Mouse (Mus musculus): ENCODE measurements around the gene Optc. TPM values are rescaled to one million over a fixed set of nuclear protein-coding genes. Genes with fewer than 3 reads are reported as not detected.

Gene Optc
- total RNA-seq, 2 experiments from 2014 or later: 0.16 to 0.23 TPM

- DNase-seq: no peak
These were observed 10.3 kb upstream of the Optc start for GRCm38 (mm10) chr1:133918088-133918470.

GRCm38 (mm10) chr1:133917456-133918087 lies 9.8 kb upstream of the Optc start:
- DNase-seq: peak; percentile 43

GRCm38 (mm10) chr1:133915723-133916355 lies 8.0 kb upstream of the Optc start:
- peak; percentile 71 for DNase-seq

- DNase-seq: no peak
These were observed 7.3 kb upstream of the Optc start for GRCm38 (mm10) chr1:133915115-133915514.

GRCm38 (mm10) chr1:133913018-133913417 lies 5.2 kb upstream of the Optc start:
- no peak for DNase-seq

- DNase-seq: peak; percentile 76
These were observed 3.7 kb upstream of the Optc start for GRCm38 (mm10) chr1:133911456-133911855.

- no peak for DNase-seq
These were observed 3.2 kb upstream of the Optc start for GRCm38 (mm10) chr1:133911008-133911407.

GRCm38 (mm10) chr1:133910108-133910507 lies 2.3 kb upstream of the Optc start:
- no peak for DNase-seq

GRCm38 (mm10) chr1:133908659-133909575 lies 1.1 kb upstream of the Optc start:
- peak; percentile 38 for DNase-seq

- no peak for DNase-seq
These were observed 1.4 kb downstream of the Optc start for GRCm38 (mm10) chr1:133906420-133906819.

GRCm38 (mm10) chr1:133900825-133901224 lies 7.0 kb downstream of the Optc start:
- DNase-seq: peak; percentile 44

GRCm38 (mm10) chr1:133899043-133899542 lies 8.7 kb downstream of the Optc start:
- DNase-seq: no peak

GRCm38 (mm10) chr1:133897293-133897692 lies 10.5 kb downstream of the Optc start:
- no peak for DNase-seq

- DNase-seq: peak; percentile 36
These were observed 16.3 kb downstream of the Optc start for GRCm38 (mm10) chr1:133891489-133891888.

- no peak for DNase-seq
These were observed 17.7 kb downstream of the Optc start for GRCm38 (mm10) chr1:133889949-133890598.

- no peak for DNase-seq
These were observed 20.1 kb downstream of the Optc start for GRCm38 (mm10) chr1:133887538-133888250.

- DNase-seq: no peak
These were observed 20.8 kb downstream of the Optc start for GRCm38 (mm10) chr1:133887044-133887443.

- no peak for DNase-seq
These were observed 21.4 kb downstream of the Optc start for GRCm38 (mm10) chr1:133886431-133886830.

GRCm38 (mm10) chr1:133885811-133886210 lies 22.0 kb downstream of the Optc start:
- DNase-seq: no peak

- DNase-seq: no peak
These were observed 23.1 kb downstream of the Optc start for GRCm38 (mm10) chr1:133884746-133885145.

- no peak for DNase-seq
These were observed 23.7 kb downstream of the Optc start for GRCm38 (mm10) chr1:133884090-133884489.
